Mouse (Mus musculus) adrenal gland, postnatal 25 days (tissue): ENCODE data around the gene Prr15l. TPM values are rescaled to one million over a fixed set of nuclear protein-coding genes. Genes with fewer than 3 reads are reported as not detected.
A peak's percentile ranks its signal among the peaks of the same experiment; 100 is the strongest.

Source experiments
- DNase-seq: peaks from one replicate; pipeline ENCODE4 v3.0.0; 2021; ENCODE audit warnings: mixed read lengths
- long read RNA-seq: library from polyadenylated mRNA; stranded (forward); transcript quantifications from one replicate; pipeline ENCODE4 v2.0.0, GENCODE M21; 2021
- total RNA-seq: library from RNA; stranded (reverse); gene quantifications from 2 replicates; pipeline ENCODE4 v1.2.3, GENCODE M21; 2021

The Prr15l gene
- total RNA-seq = 0.27 and 0.76 TPM in 2 replicates
- long read RNA-seq = 0 reads

- no peak for DNase-seq
Measured at GRCm38 (mm10) chr11:96928088-96928487, at the start of gene Prr15l. Prr15l (plus strand) TSS chr11:96928104.

- DNase-seq = no peak
Measured at GRCm38 (mm10) chr11:96878715-96879114, 49.2 kb upstream of the Prr15l start.

GRCm38 (mm10) chr11:96879359-96879758 lies 48.5 kb upstream of the Prr15l start:
- DNase-seq = no peak

DNA sequence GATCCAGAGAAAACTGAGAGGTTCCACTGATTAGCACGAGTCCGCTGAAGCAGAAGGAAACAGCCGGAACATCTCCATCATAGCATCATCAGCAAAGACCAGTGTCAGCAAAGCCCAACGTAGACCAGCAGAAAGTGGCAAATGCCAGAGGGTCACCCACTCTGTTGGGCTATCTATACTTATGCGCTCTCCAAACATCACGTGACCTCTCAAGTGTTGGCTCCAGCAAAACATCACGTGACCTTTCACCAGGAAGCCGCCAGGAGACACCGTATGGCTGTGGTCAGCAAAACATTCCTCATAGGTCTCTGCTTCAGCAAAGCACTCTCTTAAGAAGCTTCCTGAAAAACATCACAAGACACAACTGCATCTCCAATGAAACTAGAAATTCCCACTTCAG lies 47.6 kb upstream of the Prr15l start:
- no peak for DNase-seq

GRCm38 (mm10) chr11:96885901-96886340 lies 42.0 kb upstream of the Prr15l start:
- DNase-seq = no peak

DNA sequence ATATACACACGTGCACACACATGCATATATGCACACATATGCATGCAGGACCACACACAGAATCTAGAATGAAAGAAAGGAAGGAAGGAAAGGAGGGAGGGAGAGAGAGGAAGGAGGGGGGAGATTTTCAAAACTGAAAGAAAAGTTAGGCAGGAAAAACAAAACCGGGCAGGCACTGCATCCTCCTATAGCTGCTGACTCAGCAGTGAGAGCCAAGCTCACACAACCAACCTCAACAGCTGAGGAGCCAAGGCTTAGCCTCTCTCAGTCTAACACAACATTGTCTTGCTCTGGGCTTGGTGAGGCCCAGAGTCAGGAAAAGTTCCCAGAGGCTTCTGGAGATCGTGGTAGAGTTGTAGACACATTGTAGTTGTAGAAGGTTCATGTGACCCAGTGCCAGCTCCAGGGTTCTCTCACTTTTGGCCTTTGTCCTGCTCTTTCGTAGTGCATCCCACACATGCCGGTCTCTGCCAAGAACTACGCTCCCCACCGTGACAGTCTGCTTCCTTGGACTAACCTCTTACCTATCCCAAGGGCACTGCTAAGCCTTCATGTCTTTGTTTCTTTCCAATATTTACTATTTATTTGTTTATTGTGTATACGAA lies 40.9 kb upstream of the Prr15l start:
- no peak for DNase-seq

DNA sequence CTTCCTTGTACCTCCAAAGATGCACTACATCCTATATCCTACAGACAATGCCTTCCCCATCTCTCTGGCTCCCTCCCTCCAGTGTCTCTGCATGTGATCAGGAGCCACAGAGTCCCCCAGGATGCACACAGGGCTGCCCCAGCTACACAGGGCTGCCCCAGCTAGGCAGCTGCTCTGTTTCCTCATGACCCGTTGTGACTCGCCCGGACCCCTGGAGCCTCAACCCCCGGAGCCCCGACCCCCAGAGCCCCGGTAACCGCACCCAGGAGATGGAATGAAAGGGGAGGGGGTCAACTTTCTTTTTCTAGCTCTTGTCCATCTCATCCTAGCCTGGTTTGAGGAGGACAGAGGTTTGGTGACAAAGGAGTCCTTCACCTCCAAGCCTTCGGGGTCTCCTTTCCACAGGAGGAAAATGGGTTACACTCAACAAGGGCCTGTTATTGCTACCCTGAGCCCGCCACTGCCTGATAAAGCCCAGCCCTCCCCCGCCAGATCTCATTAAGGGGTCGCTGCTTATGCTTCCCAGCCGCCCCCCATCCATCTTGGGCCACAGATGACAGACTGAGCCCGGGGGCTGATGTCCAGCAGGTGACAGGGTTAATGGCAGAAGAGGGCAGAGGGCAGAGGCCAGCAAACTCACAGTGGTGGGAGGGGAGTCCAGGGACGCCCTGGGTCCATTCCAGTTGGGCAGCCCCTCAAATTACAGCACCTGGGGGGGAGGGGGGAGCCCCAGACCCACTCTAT lies 35.9 kb upstream of the Prr15l start:
- no peak for DNase-seq

DNA sequence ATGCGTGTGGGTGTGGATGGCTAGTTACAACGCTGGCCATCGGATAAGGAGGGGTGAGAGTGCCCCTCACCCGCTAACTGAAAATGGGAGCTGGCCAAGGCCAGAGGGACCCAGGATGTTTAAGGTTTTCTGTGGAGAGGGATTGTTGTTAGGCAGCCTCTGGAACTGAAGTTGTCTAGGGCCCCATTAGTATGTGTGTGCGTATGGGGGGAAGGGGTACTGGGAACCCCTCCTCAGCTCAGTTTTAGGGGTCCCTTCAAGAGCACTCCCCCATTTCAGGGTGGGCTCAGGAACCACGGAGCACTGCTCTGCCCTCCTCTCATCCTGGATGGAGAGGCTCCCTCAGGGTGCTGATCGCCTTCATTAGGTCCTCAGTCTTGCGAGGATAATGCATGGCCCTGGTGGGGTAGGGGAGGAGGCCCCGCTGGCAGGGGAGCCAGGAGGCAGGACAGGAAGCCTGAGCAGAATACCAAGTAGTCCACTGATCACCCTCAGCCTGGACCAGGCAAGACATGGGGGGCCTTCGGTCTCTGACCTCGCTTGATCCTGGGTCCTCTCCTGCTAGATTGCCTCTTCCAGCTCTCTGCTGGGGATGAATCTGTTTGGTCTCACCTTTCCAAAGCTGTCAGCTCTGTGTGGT lies 34.6 kb upstream of the Prr15l start:
- DNase-seq = no peak

- no peak for DNase-seq
Measured at GRCm38 (mm10) chr11:96895886-96896285, 32.0 kb upstream of the Prr15l start.

- DNase-seq = no peak
Measured at GRCm38 (mm10) chr11:96899449-96900306, 28.2 kb upstream of the Prr15l start.

DNA sequence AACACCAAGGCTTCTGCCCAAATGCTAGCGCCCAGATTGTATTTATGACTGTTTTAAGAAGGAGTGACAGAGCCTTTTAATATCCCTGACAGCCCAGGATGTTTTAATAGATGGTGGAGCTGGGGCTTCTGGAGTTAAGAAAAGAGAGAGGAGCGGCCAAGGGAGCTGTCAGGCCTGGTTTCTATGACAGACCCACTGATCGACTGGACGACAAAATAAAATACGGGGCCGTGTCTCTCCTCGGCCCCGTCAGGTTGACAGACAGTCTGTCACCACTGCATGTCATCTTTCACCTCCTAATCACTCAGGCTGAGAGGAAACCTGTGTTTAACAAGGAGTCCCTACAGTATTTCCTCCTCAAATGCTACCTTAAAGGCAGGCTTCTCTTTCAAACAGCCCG lies 26.6 kb upstream of the Prr15l start:
- DNase-seq = no peak

- peak; percentile 32 for DNase-seq
Measured at GRCm38 (mm10) chr11:96902639-96903635, 25.0 kb upstream of the Prr15l start.

- DNase-seq = no peak
Measured at GRCm38 (mm10) chr11:96906431-96907161, 21.3 kb upstream of the Prr15l start.

- no peak for DNase-seq
Measured at GRCm38 (mm10) chr11:96908594-96908993, 19.3 kb upstream of the Prr15l start.

GRCm38 (mm10) chr11:96910003-96910402 lies 17.9 kb upstream of the Prr15l start:
- peak; percentile 68 for DNase-seq

DNA sequence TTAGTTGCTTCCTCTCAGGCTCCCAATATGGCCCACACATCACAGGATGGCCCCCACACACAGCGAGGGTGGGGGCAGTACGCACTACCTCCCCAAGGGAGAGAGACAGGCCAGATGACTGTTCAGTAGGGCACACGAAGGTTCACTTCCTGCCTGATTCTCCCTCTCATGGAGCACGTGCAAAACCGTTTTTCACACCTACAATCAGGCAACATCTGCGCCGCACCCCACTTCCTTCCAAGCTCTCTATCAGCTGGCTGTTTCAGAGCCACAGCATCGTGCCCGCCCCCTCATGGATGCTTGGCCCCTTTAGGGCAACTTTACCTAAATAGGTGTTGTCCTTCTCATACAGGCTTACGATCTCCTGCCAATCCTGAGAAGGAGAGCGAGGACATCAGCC lies 15.2 kb upstream of the Prr15l start:
- DNase-seq = no peak

DNA sequence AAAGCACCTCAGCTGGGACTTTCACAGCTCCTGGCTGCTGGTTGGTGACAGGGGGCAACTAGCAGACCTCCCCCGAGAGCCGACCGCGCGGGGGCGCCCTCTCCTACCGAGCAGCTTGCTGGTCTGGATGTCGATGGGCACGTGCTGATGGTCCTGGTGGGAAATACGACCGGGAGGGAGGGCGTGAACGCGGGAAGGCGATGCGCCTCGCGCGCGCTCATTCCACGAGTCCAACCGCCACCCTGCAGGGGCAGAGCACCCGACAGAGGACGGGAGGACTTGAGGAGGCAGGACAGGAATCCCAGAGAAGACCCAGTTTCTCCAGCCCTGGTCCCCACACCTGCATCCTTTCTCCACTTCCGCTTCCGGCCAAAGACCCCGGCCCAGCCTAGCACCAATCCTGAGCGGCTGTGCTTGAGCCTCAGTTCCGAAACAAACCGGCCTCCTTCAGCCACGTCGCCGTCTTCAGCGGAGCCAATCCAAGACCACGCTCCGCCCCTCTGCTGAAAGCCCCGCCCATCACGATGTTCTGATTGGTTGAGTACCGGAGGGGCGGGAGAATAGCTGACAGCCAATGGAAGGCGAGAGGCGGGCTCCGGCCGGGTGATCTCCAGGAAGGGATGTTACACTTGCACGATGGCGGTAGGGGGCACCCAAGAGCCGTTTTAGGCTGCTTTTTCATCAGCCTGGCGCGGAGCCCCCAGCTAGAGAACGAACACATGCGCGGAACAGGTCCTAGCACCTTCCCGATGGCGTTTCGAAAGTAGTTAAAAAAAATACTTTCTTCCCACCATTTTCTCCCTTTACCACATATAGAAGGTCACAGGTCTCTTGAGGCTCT lies 11.6 kb upstream of the Prr15l start, which contains the start of gene Cdk5rap3:
Cdk5rap3 (minus strand) TSS at position 453 of the 841 bp plus-strand sequence.
- DNase-seq = peak; percentile 99

- DNase-seq = no peak
Measured at GRCm38 (mm10) chr11:96916885-96917396, 11.0 kb upstream of the Prr15l start.

- DNase-seq = no peak
Measured at GRCm38 (mm10) chr11:96917415-96917814, 10.5 kb upstream of the Prr15l start.
